Mouse (Mus musculus) olfactory bulb, adult 2 months (tissue): ENCODE measurements around the gene Pacsin1.

Experiments used
- CTCF ChIP-seq: fragments of 200-500 bp; IDR thresholded peaks from 2 replicates; pipeline ENCODE4 v1.5.1; 2012; ENCODE audit warnings: low read depth, mild to moderate bottlenecking, low read length, moderate library complexity; ENCODE audit not compliant: insufficient read depth
- POLR2A ChIP-seq: fragments of 200-500 bp; IDR thresholded peaks from 2 replicates; pipeline ENCODE4 v1.6.1; 2012; ENCODE audit warnings: mild to moderate bottlenecking, low read depth, low read length, moderate library complexity; ENCODE audit not compliant: insufficient read depth

DNA sequence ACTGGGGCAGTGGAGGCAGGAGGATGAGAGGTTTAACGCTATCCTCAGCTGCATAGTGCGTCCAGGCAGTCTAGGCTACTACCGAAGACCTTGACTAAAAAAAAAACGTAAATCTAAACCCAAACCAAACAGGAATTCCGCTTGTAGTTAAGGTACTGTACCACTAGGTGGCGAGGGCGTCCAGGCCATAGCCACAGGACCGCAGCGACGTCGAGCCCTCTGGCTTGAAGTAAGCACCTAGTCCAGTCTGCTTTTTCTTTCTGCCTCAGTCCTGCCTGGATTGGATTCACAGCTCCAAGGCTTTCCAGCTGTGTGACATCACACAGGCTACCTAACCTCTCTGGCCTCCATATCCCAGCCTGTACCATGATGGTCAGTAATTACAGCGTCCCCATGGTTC is 5.1 kb upstream of the Pacsin1 start:
- TF ChIP-seq CTCF (peak; percentile 70), POLR2A (no peak)
